10 mouse cellular contexts compared by ENCODE assay signal in the genomic region with DNA sequence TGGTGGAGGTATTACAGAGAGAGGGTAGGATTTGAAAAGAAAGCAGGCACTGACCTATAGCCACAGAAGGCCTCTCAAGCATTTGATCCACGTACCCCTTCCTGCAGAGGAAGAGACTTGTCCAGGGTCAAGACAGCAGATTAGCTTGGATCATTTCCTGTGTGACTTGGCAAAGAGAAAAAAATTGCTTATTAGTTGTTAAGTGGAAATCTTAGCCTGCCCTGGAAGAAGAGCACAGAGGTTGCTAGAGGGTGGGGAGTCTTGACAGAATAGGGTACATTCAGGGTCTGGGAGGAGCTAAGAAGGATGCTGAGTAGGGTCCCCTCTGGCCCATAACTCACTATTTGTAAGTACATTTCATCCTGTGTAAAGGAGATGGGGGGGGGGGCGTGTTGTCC. TPM values are rescaled to one million over a fixed set of nuclear protein-coding genes. Genes with fewer than 3 reads are reported as not detected.
A peak's percentile ranks its signal among the peaks of the same experiment; 100 is the strongest.
DNase-seq lines count a peak whose midpoint lies in the region; ATAC-seq lines count a peak whose summit lies in the region.
"Had no signal": no experiment of that assay in that cellular context is flagged by ENCODE, and none has a peak within 500 bp of the region (broad histone marks: within the 10 kb centered on the region; RNA-seq: fewer than 3 reads in every experiment).

No protein-coding gene starts in this region.

- H3K9me3 ChIP-seq in kidney, embryonic 14.5 days (ENCODE audit: control insufficient read depth, low read length): no peaks in the 10 kb centered on the region
- H3K9me3 ChIP-seq in embryonic facial prominence, embryonic 15.5 days (replicated peaks): no peaks in the 10 kb centered on the region
- H3K9me3 ChIP-seq in intestine, embryonic 16.5 days (ENCODE audit: control insufficient read depth, low read length): no peaks in the 10 kb centered on the region
- H3K9me3 ChIP-seq in midbrain, embryonic 15.5 days: no peaks in the 10 kb centered on the region

- intact Hi-C loops in left cerebral cortex, postnatal 4 days (cut with DNase I): no loop called here

- no peaks in the 10 kb centered on the region for H3K27me3 ChIP-seq in kidney, embryonic 14.5 days (ENCODE audit: control insufficient read depth, insufficient read depth, low read length)
- no peaks in the 10 kb centered on the region for H3K27me3 ChIP-seq in embryonic facial prominence, embryonic 15.5 days
- H3K27me3 ChIP-seq in intestine, embryonic 16.5 days (replicated peaks; ENCODE audit: control insufficient read depth, insufficient read depth, low read length): no peaks in the 10 kb centered on the region
- H3K27me3 ChIP-seq in midbrain, embryonic 15.5 days (replicated peaks): no peaks in the 10 kb centered on the region

- no peak for DNase-seq in kidney, adult 18-20 months
- DNase-seq in left cerebral cortex, adult 9 months (ENCODE audit: low spot score in 2 of 2): no peak
- DNase-seq in right cerebral cortex, postnatal 25 days: no peak
- no peak for DNase-seq in left cerebral cortex, postnatal 4 days
- DNase-seq: thymus, adult 2 months had no signal

- H3K4me1 ChIP-seq in kidney, embryonic 14.5 days (ENCODE audit: control insufficient read depth, insufficient read depth, low read length): peaks cover 14% of the 10 kb centered on the region; the same call in 1 of the 2 replicates
- H3K4me1 ChIP-seq in embryonic facial prominence, embryonic 15.5 days: peaks cover 25% of the 10 kb centered on the region
- H3K4me1 ChIP-seq in intestine, embryonic 16.5 days (ENCODE audit: control insufficient read depth, insufficient read depth, low read length): peaks cover 10% of the 10 kb centered on the region; the same call in 1 of the 2 replicates
- peaks cover 22% of the 10 kb centered on the region for H3K4me1 ChIP-seq in midbrain, embryonic 15.5 days

- WGBS in kidney, embryonic 14.5 days: 6% methylated on average over 2 of the region's 2 CpGs
- 16% methylated on average over 2 of the region's 2 CpGs for WGBS in embryonic facial prominence, embryonic 15.5 days
- WGBS in intestine, embryonic 16.5 days: 16% methylated on average over 2 of the region's 2 CpGs
- 27% methylated on average over 1 of the region's 2 CpGs for WGBS in midbrain, embryonic 15.5 days

- H3K4me3 ChIP-seq in kidney, embryonic 14.5 days (ENCODE audit: low read length): peak overlapping the region; percentile 45; the same call in 1 of the 2 replicates
- H3K4me3 ChIP-seq in embryonic facial prominence, embryonic 15.5 days (replicated peaks): peak overlapping the region; percentile 51
- no peak overlapping the region for H3K4me3 ChIP-seq in intestine, embryonic 16.5 days (ENCODE audit: low read length)
- no peak overlapping the region for H3K4me3 ChIP-seq in midbrain, embryonic 15.5 days

- H3K9ac ChIP-seq in kidney, embryonic 14.5 days (ENCODE audit: low read depth, low read length): no peak overlapping the region; the same call in 1 of the 2 replicates
- H3K9ac ChIP-seq in embryonic facial prominence, embryonic 15.5 days: no peak overlapping the region
- H3K9ac ChIP-seq in intestine, embryonic 16.5 days (ENCODE audit: low read depth, low read length): no peak overlapping the region
- H3K9ac ChIP-seq in midbrain, embryonic 15.5 days: no peak overlapping the region

- peak overlapping the region; percentile 93 for H3K27ac ChIP-seq in kidney, embryonic 14.5 days (ENCODE audit: low read depth, low read length)
- H3K27ac ChIP-seq in embryonic facial prominence, embryonic 15.5 days (replicated peaks): peak overlapping the region; percentile 96
- peak overlapping the region; percentile 93 for H3K27ac ChIP-seq in intestine, embryonic 16.5 days (ENCODE audit: low read length)
- H3K27ac ChIP-seq in midbrain, embryonic 15.5 days: no peak overlapping the region; the same call in 1 of the 2 replicates

- peak overlapping the region; percentile 65 for H3K4me2 ChIP-seq in kidney, embryonic 14.5 days (replicated peaks; ENCODE audit: low read depth, low read length)
- peak overlapping the region; percentile 65 for H3K4me2 ChIP-seq in embryonic facial prominence, embryonic 15.5 days (replicated peaks)
- no peak overlapping the region for H3K4me2 ChIP-seq in intestine, embryonic 16.5 days (ENCODE audit: low read depth, low read length)
- H3K4me2 ChIP-seq in midbrain, embryonic 15.5 days: peak overlapping the region; percentile 47; the same call in 1 of the 2 replicates

- peak; percentile 5; the same call in 1 of the 2 replicates for ATAC-seq in kidney, embryonic 14.5 days (ENCODE audit: low FRiP score, low TSS enrichment)
- no peak for ATAC-seq in embryonic facial prominence, embryonic 15.5 days (ENCODE audit: insufficient number of reproducible peaks, low FRiP score, low TSS enrichment, low read depth)
- ATAC-seq in intestine, embryonic 16.5 days: no peak
- ATAC-seq in midbrain, embryonic 15.5 days (replicated peaks): no peak

- no peaks in the 10 kb centered on the region for H3K36me3 ChIP-seq in kidney, embryonic 14.5 days (ENCODE audit: control insufficient read depth, insufficient read depth, low read length)
- no peaks in the 10 kb centered on the region for H3K36me3 ChIP-seq in embryonic facial prominence, embryonic 15.5 days
- H3K36me3 ChIP-seq in intestine, embryonic 16.5 days (ENCODE audit: control insufficient read depth, insufficient read depth, low read length): no peaks in the 10 kb centered on the region
- no peaks in the 10 kb centered on the region for H3K36me3 ChIP-seq in midbrain, embryonic 15.5 days (replicated peaks)

RNA-seq across cellular contexts. Expression of a gene that starts 0.4 kb away (rescaled TPM):
- polyA plus RNA-seq in kidney, embryonic 14.5 days (2014; fragmentation: Nextera tagmentation; extraction: Ambion mirVana): 5.0 and 5.1 TPM in 2 replicates
- polyA plus RNA-seq in embryonic facial prominence, embryonic 15.5 days (2015; fragmentation: Nextera tagmentation; extraction: Ambion mirVana): 8.7 and 9.2 TPM in 2 replicates
- 1.4 and 1.7 TPM in 2 replicates for polyA plus RNA-seq in intestine, embryonic 16.5 days (2015; fragmentation: Nextera tagmentation; extraction: Ambion mirVana)
- 1.8 and 2.2 TPM in 2 replicates for polyA plus RNA-seq in midbrain, embryonic 15.5 days (2015; fragmentation: Nextera tagmentation; extraction: Ambion mirVana)
- 1 to 10 TPM; 5.2 to 6.5 TPM for total RNA-seq in left cerebral cortex, postnatal 4 days (2021)
- total RNA-seq: megakaryocyte, adult 5-6 weeks had no signal

RNA-seq across cellular contexts. Expression of a gene that starts 26.4 kb away (rescaled TPM):
- polyA plus RNA-seq in kidney, embryonic 14.5 days (2014; fragmentation: Nextera tagmentation; extraction: Ambion mirVana): 0.24 and 0.65 TPM in 2 replicates
- 2.7 and 2.9 TPM in 2 replicates for polyA plus RNA-seq in embryonic facial prominence, embryonic 15.5 days (2015; fragmentation: Nextera tagmentation; extraction: Ambion mirVana)
- polyA plus RNA-seq in intestine, embryonic 16.5 days (2015; fragmentation: Nextera tagmentation; extraction: Ambion mirVana): not detected in 2 replicates
- polyA plus RNA-seq in midbrain, embryonic 15.5 days (2015; fragmentation: Nextera tagmentation; extraction: Ambion mirVana): 2.6 and 3.0 TPM in 2 replicates
- 1 to 10 TPM; 4.4 to 5.6 TPM for total RNA-seq in left cerebral cortex, postnatal 4 days (2021)
- total RNA-seq: megakaryocyte, adult 5-6 weeks had no signal

Comparison
In these comparisons a context has a peak if more than half of its experiments do, and no peak if none do; other contexts are left out.
1. H3K4me3 ChIP-seq: peak in kidney, embryonic 14.5 days (single experiment) and embryonic facial prominence, embryonic 15.5 days (single experiment); none in intestine, embryonic 16.5 days (single experiment) and midbrain, embryonic 15.5 days (single experiment).